Mouse (Mus musculus) testis, postnatal 14 days (tissue): Measurements from ENCODE around the gene Brd3os.

Experiments used
- DNase-seq: peaks from one replicate; pipeline ENCODE4 v3.0.0; 2021; ENCODE audit warnings: low spot score

Gene Brd3os

GRCm38 (mm10) chr2:27441767-27442707 lies at the start of gene Brd3os:
Brd3os (plus strand) TSS chr2:27442324.
- peak; percentile 93 for DNase-seq

- DNase-seq, result no peak
Observed at GRCm38 (mm10) chr2:27394158-27394832, 47.8 kb upstream of the Brd3os start.

- DNase-seq, result no peak
Observed at GRCm38 (mm10) chr2:27396656-27397440, 45.3 kb upstream of the Brd3os start.

GRCm38 (mm10) chr2:27400083-27400482 lies 42.0 kb upstream of the Brd3os start:
- no peak for DNase-seq

DNA sequence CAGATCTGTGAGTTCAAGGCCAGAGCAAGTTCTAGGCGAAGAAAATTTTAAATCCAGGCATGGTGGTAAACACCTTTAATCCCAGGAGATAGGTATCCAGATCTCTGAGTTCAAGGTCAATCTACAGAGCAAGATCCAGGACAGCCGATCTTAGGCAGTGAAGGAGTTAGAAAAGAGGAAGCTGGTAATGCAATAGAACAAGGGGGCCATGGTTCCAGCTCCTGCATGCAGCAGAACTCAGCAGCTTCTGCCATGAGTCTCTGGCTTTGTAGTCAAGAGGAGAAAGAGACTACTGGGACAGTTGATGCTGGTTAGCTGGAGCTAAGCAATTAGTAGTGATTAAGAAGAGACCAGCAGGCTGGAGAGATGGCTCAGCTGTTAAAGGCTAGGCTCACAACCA lies 40.6 kb upstream of the Brd3os start:
- no peak for DNase-seq

DNA sequence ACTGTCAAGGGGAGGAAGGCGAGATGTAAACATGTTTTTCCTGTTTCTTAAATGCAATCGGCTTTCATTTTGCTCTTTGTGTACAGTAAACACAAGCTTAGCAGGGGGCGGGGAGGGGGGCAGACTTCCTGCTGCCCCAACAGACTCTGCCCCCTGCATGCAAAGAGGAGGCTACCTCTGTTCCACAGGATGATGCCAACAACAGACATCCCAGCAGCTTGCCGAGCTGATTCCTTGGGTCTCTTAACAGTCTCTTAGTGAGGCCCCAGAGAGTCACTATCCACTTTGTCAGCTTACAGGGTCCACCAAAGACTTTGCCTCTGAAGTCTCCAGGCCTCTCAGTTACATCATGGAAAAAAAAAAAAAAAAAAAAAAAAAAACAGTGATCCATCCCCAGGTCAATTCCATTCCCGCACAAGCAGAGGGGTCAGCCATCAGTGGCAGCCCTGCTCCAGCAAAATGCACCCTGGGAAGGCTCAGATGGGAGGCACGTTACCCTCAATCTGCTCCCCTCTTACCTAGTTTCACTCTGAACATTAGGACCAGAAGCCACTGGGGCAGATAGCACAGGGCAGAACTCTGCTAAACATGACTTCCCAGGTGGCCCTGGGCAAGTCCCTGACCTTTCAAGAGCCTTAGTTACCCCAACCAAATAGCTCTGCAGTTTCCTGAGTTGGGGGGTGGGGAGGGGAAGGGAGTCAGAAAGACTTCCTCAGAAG lies 37.6 kb upstream of the Brd3os start:
- no peak for DNase-seq

DNA sequence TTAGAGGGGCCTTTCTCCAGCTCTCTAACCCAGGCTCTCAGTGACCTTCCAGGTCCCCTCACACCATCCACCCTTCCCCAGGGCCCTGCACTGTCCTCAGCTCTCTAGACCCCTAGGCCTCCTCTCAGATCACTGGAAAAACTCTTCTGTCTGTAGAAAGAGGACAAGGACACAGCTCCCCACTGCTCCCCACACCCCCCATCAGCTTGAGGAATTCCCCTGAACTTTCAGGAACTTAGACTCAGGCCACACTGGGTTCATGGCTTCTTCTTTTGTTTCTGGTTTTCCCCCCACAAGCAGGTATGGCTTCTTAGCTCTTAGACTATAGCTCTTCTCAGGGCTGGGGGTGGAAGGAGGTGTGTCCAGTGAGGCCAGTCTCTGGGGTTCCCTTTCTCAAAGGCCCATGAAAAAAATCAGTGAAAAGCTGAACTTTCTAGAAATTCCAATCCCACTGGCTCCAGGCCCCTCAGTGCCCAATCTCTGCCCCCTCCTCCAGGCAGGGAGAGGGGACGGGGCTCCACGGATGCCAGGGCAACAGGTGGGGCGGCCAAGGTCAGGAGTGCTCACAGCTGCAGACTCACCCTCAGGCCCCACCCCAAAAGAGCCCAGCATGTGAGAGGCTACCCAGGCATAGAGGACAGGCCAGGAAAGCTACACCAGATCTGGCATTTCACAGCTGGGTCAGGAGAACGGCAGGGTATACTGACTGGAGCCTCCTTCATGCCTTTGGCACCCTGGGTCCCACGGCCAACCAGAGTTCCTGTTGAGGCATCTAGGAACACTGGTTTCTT lies 36.8 kb upstream of the Brd3os start:
- no peak for DNase-seq

GRCm38 (mm10) chr2:27406928-27407327 lies 35.2 kb upstream of the Brd3os start:
- DNase-seq, result no peak

DNA sequence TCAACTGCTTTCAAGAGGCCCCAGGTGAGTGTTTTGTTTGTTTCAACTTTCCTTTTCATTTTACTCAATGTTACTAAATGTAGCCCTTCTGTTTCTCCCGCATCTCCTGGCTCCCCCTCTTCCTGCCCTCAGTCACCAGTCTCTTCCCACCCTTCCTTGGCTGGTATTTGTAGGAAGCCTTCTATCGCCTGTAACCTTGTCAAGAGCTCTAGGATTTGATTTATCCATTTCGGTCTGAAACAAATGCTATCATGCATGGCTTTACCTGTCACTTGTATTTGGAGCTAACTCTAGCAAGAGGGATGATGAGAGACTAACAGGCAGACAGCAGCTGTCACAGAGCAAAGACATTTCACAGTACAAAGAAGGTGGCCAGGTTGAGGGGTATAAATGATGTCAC lies 33.9 kb upstream of the Brd3os start:
- DNase-seq, result no peak

- DNase-seq, result no peak
Observed at GRCm38 (mm10) chr2:27410518-27411140, 31.5 kb upstream of the Brd3os start.

DNA sequence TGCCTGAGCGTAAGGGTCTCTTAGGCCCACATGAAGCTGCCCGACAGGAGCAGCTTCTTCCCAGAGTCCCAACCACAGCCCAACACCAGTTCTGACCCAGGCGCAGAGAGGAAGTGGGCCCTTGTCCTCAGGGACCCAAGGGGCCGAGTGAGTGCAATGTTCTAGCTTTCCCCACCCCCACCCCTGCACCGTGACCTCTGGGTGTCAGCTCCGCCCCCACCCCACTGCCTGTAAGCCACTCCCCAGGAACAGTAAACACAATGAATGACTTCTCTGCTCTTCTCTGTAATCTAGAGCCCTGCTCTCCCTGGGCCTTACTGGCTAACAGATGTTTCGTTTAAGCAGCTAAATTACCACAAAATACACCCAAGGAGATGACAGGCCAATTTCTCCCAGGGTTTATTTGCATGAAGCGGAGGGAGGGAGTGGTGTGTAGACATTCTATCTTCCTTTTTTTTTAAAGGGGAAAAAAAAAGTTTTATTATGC lies 30.4 kb upstream of the Brd3os start:
- DNase-seq, result no peak

- no peak for DNase-seq
Observed at GRCm38 (mm10) chr2:27412245-27412800, 29.8 kb upstream of the Brd3os start.

DNA sequence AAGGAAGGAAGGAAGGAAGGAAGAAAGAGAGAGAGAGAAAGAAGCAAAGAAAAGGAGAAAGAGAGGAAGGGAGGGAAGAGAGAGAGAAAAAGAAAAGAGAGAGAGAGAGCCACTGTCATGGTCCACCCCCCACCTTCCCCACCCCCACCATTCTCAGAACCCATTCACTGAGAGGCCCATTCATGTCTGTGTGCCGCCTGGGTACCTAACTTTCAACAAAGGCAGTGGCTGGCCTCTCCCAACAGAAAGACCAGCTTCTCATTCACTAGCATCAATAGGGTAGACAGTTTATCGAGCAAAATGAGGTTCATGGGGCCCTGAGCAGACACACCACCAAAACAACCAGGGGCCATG lies 28.6 kb upstream of the Brd3os start:
- DNase-seq, result no peak

DNA sequence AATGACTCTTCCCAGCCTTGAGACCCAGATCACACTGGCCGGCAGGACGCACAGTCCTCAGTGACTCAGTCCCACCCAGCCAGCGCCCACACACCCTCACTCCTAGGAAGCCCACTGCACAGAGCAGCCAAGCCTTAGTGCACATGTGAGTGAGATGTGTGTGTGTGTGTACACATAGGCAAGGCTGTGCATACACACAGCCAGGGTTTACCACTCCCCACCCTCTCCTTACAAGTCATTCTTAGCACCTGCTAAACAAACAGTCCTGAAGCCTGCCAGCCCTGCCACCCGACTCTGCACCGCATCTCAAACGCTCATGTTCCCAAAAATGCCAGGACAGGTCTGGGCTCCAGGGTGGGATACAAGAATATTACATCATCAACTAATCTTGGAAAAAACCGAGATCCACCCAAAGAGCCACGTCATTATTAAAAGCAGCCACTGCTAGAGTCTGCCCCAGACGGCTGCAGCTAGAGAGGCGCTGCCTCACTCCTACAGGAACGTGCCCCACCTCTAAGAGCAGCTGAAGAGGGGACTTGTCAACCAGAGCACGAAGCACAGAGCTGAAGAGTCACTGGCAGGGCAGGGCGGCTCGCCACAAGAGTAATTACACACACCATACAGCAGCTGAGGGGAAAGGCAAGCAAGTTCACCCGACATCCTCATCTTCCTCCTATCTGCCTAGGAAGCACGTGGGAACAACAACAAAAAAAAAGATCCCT lies 28.0 kb upstream of the Brd3os start:
- DNase-seq, result no peak

DNA sequence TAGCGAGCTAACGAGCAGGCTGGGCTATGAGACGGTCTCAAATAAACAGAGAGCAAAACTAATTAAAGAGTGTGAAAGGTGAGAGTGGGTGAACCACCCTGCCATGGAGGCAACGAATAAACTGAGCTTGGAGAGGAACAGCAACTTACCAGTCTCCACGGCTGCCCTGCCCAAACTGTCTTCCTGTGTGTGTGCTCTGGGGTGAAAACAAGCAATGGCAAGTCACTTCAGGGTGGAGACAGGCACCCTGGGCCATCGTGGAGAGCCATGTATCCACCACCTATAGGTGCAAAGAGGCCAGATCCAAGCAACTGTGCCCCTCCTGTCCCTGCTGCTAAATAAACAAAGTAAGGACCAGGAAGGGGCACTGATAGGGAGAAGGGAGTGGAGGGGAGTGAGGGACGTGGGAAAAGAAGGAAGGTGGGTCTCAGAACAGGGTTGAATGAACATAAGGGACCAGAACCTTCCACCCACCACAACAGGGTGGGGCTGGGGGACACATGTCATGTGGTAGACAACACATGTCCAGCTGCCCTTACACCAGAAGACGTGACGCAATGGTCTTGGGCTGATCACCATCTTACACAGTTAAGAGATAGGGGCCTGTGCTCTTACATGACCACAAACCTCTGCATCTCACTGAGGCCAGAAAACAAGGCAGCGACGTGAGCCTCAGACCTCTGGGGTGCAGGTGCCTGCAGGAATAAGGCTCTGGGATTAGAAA lies 26.9 kb upstream of the Brd3os start:
- no peak for DNase-seq

DNA sequence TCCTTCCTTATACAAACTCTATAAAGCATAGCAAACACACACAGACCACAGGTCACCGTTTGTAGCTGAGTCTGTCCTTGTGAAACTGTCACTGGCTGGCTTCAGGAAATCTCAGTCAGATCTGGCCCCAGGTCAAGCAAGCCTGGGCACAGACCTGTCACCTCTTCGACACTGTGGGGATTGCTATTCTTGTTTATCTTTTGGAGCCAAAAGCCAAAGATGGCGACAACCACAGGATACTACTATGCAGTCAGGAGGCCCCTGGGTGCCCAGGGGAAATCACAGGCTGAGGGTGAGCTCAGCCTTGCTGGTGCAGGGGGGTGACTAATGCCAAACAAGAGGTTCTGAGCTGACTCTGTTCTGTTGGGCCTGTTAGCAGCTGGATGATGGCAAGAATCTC lies 25.7 kb upstream of the Brd3os start:
- no peak for DNase-seq

DNA sequence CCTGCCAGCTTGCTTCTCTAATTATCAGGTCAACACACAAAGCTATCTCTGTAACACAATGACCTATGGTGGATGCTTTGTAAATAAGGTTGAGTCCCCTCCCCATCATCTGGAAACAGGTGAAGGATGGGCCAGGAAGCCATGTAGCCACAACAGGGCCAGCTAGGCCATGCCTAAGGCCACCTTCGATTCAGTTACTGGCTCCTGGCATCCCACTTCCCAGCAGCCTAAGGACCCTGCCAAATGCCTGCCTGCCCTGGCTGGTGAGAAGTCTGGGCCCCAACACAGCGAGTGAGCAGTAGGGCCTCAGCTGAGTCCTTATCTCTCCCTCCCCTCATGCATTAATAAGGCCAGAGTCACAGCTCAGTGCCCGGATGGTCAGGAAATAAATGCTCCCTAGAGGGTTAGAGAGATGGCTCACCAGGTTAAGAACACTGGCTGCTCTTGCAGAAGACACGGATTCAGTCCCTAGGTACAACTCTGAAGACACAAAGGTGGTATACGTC lies 24.4 kb upstream of the Brd3os start:
- no peak for DNase-seq

DNA sequence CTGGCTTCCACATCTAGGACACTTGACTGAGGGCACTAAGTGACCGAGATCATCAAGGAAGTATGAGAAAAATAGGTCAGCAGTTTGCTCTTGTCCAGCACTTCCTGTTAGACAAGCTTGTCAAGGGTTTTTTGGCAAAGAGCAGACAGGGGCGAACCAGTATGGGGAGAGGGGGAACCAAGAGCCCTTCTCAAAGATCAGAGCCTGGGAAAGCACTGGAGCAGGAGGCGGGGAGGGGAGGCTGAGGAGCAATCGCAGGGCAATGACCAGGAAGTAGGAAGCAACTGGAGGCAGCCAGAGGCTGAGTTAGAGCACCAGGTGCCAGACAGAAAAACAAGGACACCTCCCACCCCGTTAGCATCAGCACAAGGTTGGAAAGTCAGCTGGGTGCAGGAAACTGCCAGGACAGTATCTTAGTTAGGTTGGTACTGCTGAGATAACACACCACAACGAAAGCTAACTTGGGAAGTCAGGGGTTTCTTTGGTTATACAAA lies 23.5 kb upstream of the Brd3os start:
- DNase-seq, result peak; percentile 47
